Mouse (Mus musculus) neural tube, embryonic 15.5 days (tissue): Measurements from ENCODE around the gene Ppp1r1b. TPM values are rescaled to one million over a fixed set of nuclear protein-coding genes. Genes with fewer than 3 reads are reported as not detected.

Experiments
- ATAC-seq: fragments of 200-750 bp; cut with Nextera tagmentation; 2 replicates; pipeline ENCODE4 v1.8.0; 2017; ENCODE audit warnings: mild to moderate bottlenecking, moderate TSS enrichment, moderate library complexity; ENCODE audit not compliant: low FRiP score
- H3K27ac ChIP-seq: fragments of 300-500 bp; sonication (generic); replicated peaks from 2 replicates; pipeline ENCODE4 v1.5.1; 2015; ENCODE audit warnings: mild to moderate bottlenecking, inconsistent platforms
- H3K27me3 ChIP-seq: fragments of 300-500 bp; sonication (generic); replicated peaks from 2 replicates; pipeline ENCODE4 v1.6.1; 2015; ENCODE audit warnings: inconsistent platforms
- H3K36me3 ChIP-seq: fragments of 300-500 bp; sonication (generic); 2 replicates; pipeline ENCODE4 v1.6.1; 2015; ENCODE audit warnings: inconsistent platforms
- H3K4me1 ChIP-seq: fragments of 300-500 bp; sonication (generic); 2 replicates; pipeline ENCODE4 v1.6.1; 2015; ENCODE audit warnings: inconsistent platforms
- H3K4me2 ChIP-seq: fragments of 300-500 bp; sonication (generic); 2 replicates; pipeline ENCODE4 v1.6.1; 2015; ENCODE audit warnings: inconsistent platforms, mild to moderate bottlenecking, moderate library complexity
- H3K4me3 ChIP-seq: fragments of 300-500 bp; sonication (generic); replicated peaks from 2 replicates; pipeline ENCODE4 v1.5.1; 2015; ENCODE audit warnings: mild to moderate bottlenecking, inconsistent platforms
- H3K9ac ChIP-seq: fragments of 300-500 bp; sonication (generic); replicated peaks from 2 replicates; pipeline ENCODE4 v1.6.1; 2015; ENCODE audit warnings: mild to moderate bottlenecking, inconsistent platforms
- H3K9me3 ChIP-seq: fragments of 300-500 bp; sonication (generic); replicated peaks from 2 replicates; pipeline ENCODE4 v1.6.1; 2016; ENCODE audit warnings: inconsistent platforms
- WGBS: fragments of 180-500 bp; shearing (Covaris S2); methylation state at CpG from one replicate; pipeline ENCODE4 v1.1.7; 2015; ENCODE audit warnings: mixed read lengths; 5-methylcytosine and 5-hydroxymethylcytosine counted together
- polyA plus RNA-seq: library from polyadenylated mRNA; unstranded; fragments of >200 nt; fragmentation: Nextera tagmentation; extraction: Ambion mirVana; gene quantifications from 2 replicates; pipeline ENCODE4 v1.2.1, GENCODE M21; 2015

Gene Ppp1r1b
- polyA plus RNA-seq, 1 experiment from 2014 or later: 2.5 TPM

- Histone ChIP-seq H3K27me3 (peaks cover 64% of the 10 kb centered on the region), H3K4me1 (peaks cover 13% of the 10 kb centered on the region; the same call in 1 of the 2 replicates), H3K4me3 (no peak overlapping the region), H3K36me3 (no peaks in the 10 kb centered on the region), H3K27ac (no peak overlapping the region), H3K4me2 (no peak overlapping the region), H3K9ac (no peak overlapping the region), H3K9me3 (no peaks in the 10 kb centered on the region)
- whole genome bisulfite sequencing: 79% methylated on average over 12 of the region's 12 CpGs
- no peak for ATAC-seq
These were observed 41.9 kb downstream of the Ppp1r1b start for GRCm38 (mm10) chr11:98390141-98390540.

GRCm38 (mm10) chr11:98392034-98392433, 43.8 kb downstream of the Ppp1r1b start:
- WGBS: 27% methylated on average over 8 of the region's 8 CpGs
- no peak overlapping the region for H3K4me2 ChIP-seq
- 0 out of 2 replicates have a peak, but pooled peaks cover 7% of the 10 kb centered on the region for H3K4me1 ChIP-seq
- no peak for ATAC-seq
- H3K4me3 ChIP-seq: no peak overlapping the region
- no peaks in the 10 kb centered on the region for H3K36me3 ChIP-seq
- H3K27ac ChIP-seq: no peak overlapping the region
- no peak overlapping the region for H3K9ac ChIP-seq
- H3K9me3 ChIP-seq: no peaks in the 10 kb centered on the region
- peaks cover 46% of the 10 kb centered on the region for H3K27me3 ChIP-seq

DNA sequence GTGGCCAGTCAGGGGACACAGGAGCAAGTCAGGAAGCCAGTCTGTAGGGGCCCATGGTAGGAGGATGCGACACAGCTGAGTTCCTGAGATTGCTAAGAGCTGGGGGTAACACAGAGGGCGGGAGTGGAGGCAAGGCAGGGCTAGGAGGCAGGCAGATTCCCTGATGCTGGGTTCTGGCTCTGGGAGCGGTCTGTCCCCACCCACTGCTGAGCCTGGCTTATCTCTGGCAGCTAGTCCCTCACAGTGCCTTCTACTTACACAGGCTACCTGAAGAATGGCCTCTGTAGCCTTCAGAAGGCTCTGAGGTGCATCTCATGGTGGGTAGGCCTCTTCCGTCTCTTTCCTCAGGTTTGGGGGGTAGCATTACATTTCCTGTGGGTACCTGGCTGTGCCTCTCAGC, 44.4 kb downstream of the Ppp1r1b start:
- H3K4me2 ChIP-seq: no peak overlapping the region
- ATAC-seq: no peak
- H3K27me3 ChIP-seq: peaks cover 40% of the 10 kb centered on the region
- H3K9me3 ChIP-seq: no peaks in the 10 kb centered on the region
- no peak overlapping the region for H3K27ac ChIP-seq
- H3K9ac ChIP-seq: no peak overlapping the region
- H3K4me3 ChIP-seq: no peak overlapping the region
- WGBS: 69% methylated on average over 4 of the region's 4 CpGs
- H3K36me3 ChIP-seq: no peaks in the 10 kb centered on the region
- 0 out of 2 replicates have a peak, but pooled peaks cover 4% of the 10 kb centered on the region for H3K4me1 ChIP-seq

- Histone ChIP-seq H3K36me3 (no peaks in the 10 kb centered on the region), H3K27me3 (peaks cover 33% of the 10 kb centered on the region), H3K4me3 (no peak overlapping the region), H3K9ac (no peak overlapping the region), H3K27ac (no peak overlapping the region), H3K4me2 (no peak overlapping the region), H3K9me3 (no peaks in the 10 kb centered on the region), H3K4me1 (0 out of 2 replicates have a peak, but pooled peaks cover 3% of the 10 kb centered on the region)
- 82% methylated on average over 6 of the region's 6 CpGs for WGBS
- no peak for ATAC-seq
These were observed 45.1 kb downstream of the Ppp1r1b start for GRCm38 (mm10) chr11:98393317-98393716.

- Histone ChIP-seq H3K9me3 (no peaks in the 10 kb centered on the region), H3K4me2 (no peak overlapping the region), H3K27me3 (peaks cover 24% of the 10 kb centered on the region), H3K36me3 (no peaks in the 10 kb centered on the region), H3K4me3 (no peak overlapping the region), H3K27ac (no peak overlapping the region), H3K4me1 (0 out of 2 replicates have a peak, but pooled peaks cover 3% of the 10 kb centered on the region), H3K9ac (no peak overlapping the region)
- 74% methylated on average over 6 of the region's 6 CpGs for WGBS
- ATAC-seq: no peak
These were observed 46.1 kb downstream of the Ppp1r1b start for GRCm38 (mm10) chr11:98394301-98394700.

GRCm38 (mm10) chr11:98395041-98395440, 46.8 kb downstream of the Ppp1r1b start:
- ATAC-seq: no peak
- H3K4me2 ChIP-seq: no peak overlapping the region
- no peak overlapping the region for H3K27ac ChIP-seq
- peaks cover 22% of the 10 kb centered on the region for H3K27me3 ChIP-seq
- no peaks in the 10 kb centered on the region for H3K36me3 ChIP-seq
- H3K9me3 ChIP-seq: no peaks in the 10 kb centered on the region
- 50% methylated on average over 4 of the region's 4 CpGs for WGBS
- H3K9ac ChIP-seq: no peak overlapping the region
- peaks cover 9% of the 10 kb centered on the region for H3K4me1 ChIP-seq
- no peak overlapping the region for H3K4me3 ChIP-seq

DNA sequence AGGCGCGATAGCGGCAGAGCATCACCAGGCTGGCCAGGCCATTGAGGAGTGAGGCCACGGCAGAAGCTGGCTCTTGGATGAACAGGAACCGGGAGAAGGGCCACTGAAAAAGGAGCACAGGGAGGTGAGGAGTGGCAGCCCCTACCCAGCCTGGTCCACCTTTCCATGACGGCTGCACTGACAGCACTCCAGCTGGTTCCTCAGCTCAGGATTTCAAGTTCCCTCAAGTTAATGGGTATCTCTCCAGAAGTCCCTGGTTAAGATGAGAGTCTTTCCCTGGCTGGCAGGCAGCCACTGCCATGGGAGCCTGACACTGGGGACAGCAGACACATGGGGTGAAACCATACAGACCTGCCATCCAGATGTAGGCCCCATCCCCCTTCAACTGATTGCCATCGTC, 49.7 kb downstream of the Ppp1r1b start:
- ATAC-seq: no peak
- no peaks in the 10 kb centered on the region for H3K27me3 ChIP-seq
- H3K4me1 ChIP-seq: peaks cover 17% of the 10 kb centered on the region
- H3K36me3 ChIP-seq: no peaks in the 10 kb centered on the region
- no peak overlapping the region for H3K4me3 ChIP-seq
- H3K9ac ChIP-seq: no peak overlapping the region
- no peak overlapping the region for H3K4me2 ChIP-seq
- WGBS: 91% methylated on average over 7 of the region's 7 CpGs
- no peaks in the 10 kb centered on the region for H3K9me3 ChIP-seq
- H3K27ac ChIP-seq: no peak overlapping the region

DNA sequence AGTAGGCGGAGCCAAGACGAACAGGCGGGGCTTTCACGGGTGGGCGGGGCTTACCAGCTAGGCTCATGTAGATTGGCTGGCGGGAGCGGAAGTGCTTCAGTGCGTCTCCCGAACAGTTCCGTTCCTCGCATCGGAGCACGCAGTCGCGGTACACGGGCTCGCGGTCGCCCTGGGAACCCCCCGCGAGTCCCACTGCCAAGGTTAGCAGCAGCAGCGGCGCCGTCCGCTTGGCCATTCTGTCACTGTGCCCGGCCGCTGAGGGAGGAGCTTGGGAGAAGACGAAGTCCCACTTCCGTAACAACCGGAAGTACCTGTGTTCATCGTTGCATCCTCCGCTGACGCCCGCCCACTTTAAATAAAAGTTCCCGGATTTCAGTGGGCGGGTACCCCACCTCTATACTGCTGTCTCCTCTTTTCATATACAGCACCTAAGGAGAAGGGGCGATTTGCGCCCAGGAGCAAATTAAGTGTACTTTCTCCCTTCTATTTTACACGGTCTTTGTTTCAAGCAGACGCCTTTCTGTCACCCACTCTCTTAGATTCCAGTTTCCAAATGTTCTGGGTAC, 52.0 kb downstream of the Ppp1r1b start, which contains the start of gene Pgap3:
Pgap3 (minus strand) TSS at position 330 of the 566 bp plus-strand sequence.
- Histone ChIP-seq H3K4me2 (peak within 1 kb of the TSS; percentile 81), H3K36me3 (no peaks in the 10 kb centered on the region), H3K9me3 (no peaks in the 10 kb centered on the region), H3K27me3 (peaks cover 8% of the 10 kb centered on the region; the same call in 1 of the 2 replicates), H3K27ac (peak within 1 kb of the TSS; percentile 97), H3K9ac (peak within 1 kb of the TSS; percentile 71), H3K4me1 (peaks cover 14% of the 10 kb centered on the region), H3K4me3 (peak within 1 kb of the TSS; percentile 79)
- WGBS: under 1% methylated on average over 40 of the region's 40 CpGs
- peak; percentile 95 for ATAC-seq

GRCm38 (mm10) chr11:98400816-98401215, 52.6 kb downstream of the Ppp1r1b start:
- Histone ChIP-seq H3K4me1 (peaks cover 14% of the 10 kb centered on the region), H3K27me3 (peaks cover 8% of the 10 kb centered on the region; the same call in 1 of the 2 replicates), H3K9me3 (no peaks in the 10 kb centered on the region), H3K9ac (peak overlapping the region; percentile 71), H3K27ac (peak overlapping the region; percentile 97), H3K36me3 (no peaks in the 10 kb centered on the region), H3K4me3 (peak overlapping the region; percentile 79), H3K4me2 (peak overlapping the region; percentile 81)
- 49% methylated on average over 3 of the region's 3 CpGs for WGBS
- ATAC-seq: no peak

GRCm38 (mm10) chr11:98406621-98407020, 58.4 kb downstream of the Ppp1r1b start:
- Histone ChIP-seq H3K4me2 (no peak overlapping the region), H3K9ac (no peak overlapping the region), H3K27ac (no peak overlapping the region), H3K36me3 (no peaks in the 10 kb centered on the region), H3K9me3 (no peaks in the 10 kb centered on the region), H3K4me1 (peaks cover 4% of the 10 kb centered on the region; the same call in 1 of the 2 replicates), H3K4me3 (no peak overlapping the region), H3K27me3 (peaks cover 22% of the 10 kb centered on the region)
- WGBS: 80% methylated on average over 6 of the region's 6 CpGs
- no peak for ATAC-seq
